Comparison of ENCODE assay signal across 9 mouse cellular contexts in genomic region chr6:120464406-120464939, GRCm38 (mm10). TPM values are rescaled to one million over a fixed set of nuclear protein-coding genes. Genes with fewer than 3 reads are reported as not detected.
A peak's percentile ranks its signal among the peaks of the same experiment; 100 is the strongest.
DNase-seq lines count a peak whose midpoint lies in the region; ATAC-seq and TF ChIP-seq lines count a peak whose summit lies in the region.
"Had no signal": no experiment of that assay in that cellular context is flagged by ENCODE, and none has a peak within 500 bp of the region (broad histone marks: within the 10 kb centered on the region; RNA-seq: fewer than 3 reads in every experiment).

No protein-coding gene starts in this region.

- DNase-seq in heart, adult 18-20 months: no peak
- DNase-seq in thymus, adult 2 months: no peak
- DNase-seq in thymus, postnatal 36 days: no peak
- DNase-seq in induced T-regulatory cell, adult 2 months (ENCODE audit: low read depth): peak; percentile 38
- no peak for DNase-seq in adrenal gland, postnatal 4 days (ENCODE audit: low spot score in 2 of 2)
- no peak for DNase-seq in adrenal gland, postnatal 10 days
- DNase-seq: cerebellum, adult 18-20 months had no signal

- no peaks in the 10 kb centered on the region for H3K9me3 ChIP-seq in heart, embryonic 13.5 days

- no peak for TF ChIP-seq CTCF in thymus, adult 2 months (IDR thresholded peaks at IDR 0.05; ENCODE audit: borderline replicate concordance, control insufficient read depth, extremely low read depth, insufficient read depth, low read length, poor library complexity)

- H3K4me1 ChIP-seq in heart, embryonic 13.5 days: peaks cover 18% of the 10 kb centered on the region
- H3K4me1 ChIP-seq in thymus, adult 2 months (replicated peaks; ENCODE audit: control insufficient read depth, insufficient read depth, low read length): peaks cover 28% of the 10 kb centered on the region

- H3K27me3 ChIP-seq in heart, embryonic 13.5 days (replicated peaks): peaks cover 53% of the 10 kb centered on the region
- no peaks in the 10 kb centered on the region for H3K27me3 ChIP-seq in thymus, adult 2 months (ENCODE audit: control insufficient read depth, insufficient read depth, low read length)

- no peaks in the 10 kb centered on the region for H3K36me3 ChIP-seq in heart, embryonic 13.5 days
- no peaks in the 10 kb centered on the region for H3K36me3 ChIP-seq in thymus, adult 2 months (ENCODE audit: control insufficient read depth, insufficient read depth, low read length)

- H3K4me3 ChIP-seq in heart, embryonic 13.5 days: peak overlapping the region; percentile 73
- peak overlapping the region; percentile 91 for H3K4me3 ChIP-seq in thymus, adult 2 months (ENCODE audit: control insufficient read depth, insufficient read depth, low read length)

- H3K9ac ChIP-seq in heart, embryonic 13.5 days: peak overlapping the region; percentile 84

- TF ChIP-seq POLR2A in thymus, adult 2 months (IDR thresholded peaks at IDR 0.05; ENCODE audit: control insufficient read depth, extremely low read depth, insufficient read depth, low read length, poor library complexity): no peak

- ATAC-seq in heart, embryonic 13.5 days (ENCODE audit: extremely low read depth, insufficient number of reproducible peaks, low FRiP score, low TSS enrichment): no peak
- ATAC-seq in frontal cortex, adult (ENCODE audit: low TSS enrichment): no peak

- peak overlapping the region; percentile 86 for H3K4me2 ChIP-seq in heart, embryonic 13.5 days

- 62% methylated on average over 9 of the region's 9 CpGs for WGBS in heart, embryonic 13.5 days
- 6% methylated on average over 9 of the region's 9 CpGs for WGBS in thymus, adult 2 months

- no peak overlapping the region for H3K27ac ChIP-seq in heart, embryonic 13.5 days (replicated peaks)
- peak overlapping the region; percentile 94 for H3K27ac ChIP-seq in thymus, adult 2 months (ENCODE audit: control insufficient read depth, insufficient read depth, low read length)

RNA-seq across cellular contexts. Expression of gene Il17ra, which starts 1.4 kb away (rescaled TPM):
- polyA plus RNA-seq in heart, embryonic 13.5 days (2015; fragmentation: Nextera tagmentation; extraction: Ambion mirVana): 4.6 and 4.7 TPM in 2 replicates
- 1 to 10 TPM; 2.3 to 3.0 TPM for total RNA-seq in heart, adult 18-20 months (2021)
- polyA plus RNA-seq in thymus, adult 2 months (2012; rRNA removed): 198 and 199 TPM in 2 replicates
- total RNA-seq in adrenal gland, postnatal 4 days (2021): 10 to 100 TPM in 1 of 2 experiments, 1 to 10 TPM in 1; 9.9 to 14.4 TPM
- 10 to 100 TPM in 1 of 2 experiments, 1 to 10 TPM in 1; 9.6 to 11.3 TPM for total RNA-seq in adrenal gland, postnatal 10 days (2021)

RNA-seq across cellular contexts. Expression of gene Tmem121b, which starts 29.1 kb away (rescaled TPM):
- polyA plus RNA-seq in heart, embryonic 13.5 days (2015; fragmentation: Nextera tagmentation; extraction: Ambion mirVana): 0.05 and 0.07 TPM in 2 replicates
- total RNA-seq in heart, adult 18-20 months (2021): not detected
- polyA plus RNA-seq in thymus, adult 2 months (2012; rRNA removed): 1.2 and 1.4 TPM in 2 replicates
- 1 to 10 TPM in 1 of 2 experiments, under 1 TPM in 1; 0.96 to 1.2 TPM for total RNA-seq in adrenal gland, postnatal 4 days (2021)
- under 1 TPM; 0.12 to 0.15 TPM for total RNA-seq in adrenal gland, postnatal 10 days (2021)
